Mouse (Mus musculus): ENCODE results near the gene Gtf2b. TPM values are rescaled to one million over a fixed set of nuclear protein-coding genes. Genes with fewer than 3 reads are reported as not detected.

The Gtf2b gene
- total RNA-seq, 2 experiments from 2014 or later, result 40.6 to 41.5 TPM

DNA sequence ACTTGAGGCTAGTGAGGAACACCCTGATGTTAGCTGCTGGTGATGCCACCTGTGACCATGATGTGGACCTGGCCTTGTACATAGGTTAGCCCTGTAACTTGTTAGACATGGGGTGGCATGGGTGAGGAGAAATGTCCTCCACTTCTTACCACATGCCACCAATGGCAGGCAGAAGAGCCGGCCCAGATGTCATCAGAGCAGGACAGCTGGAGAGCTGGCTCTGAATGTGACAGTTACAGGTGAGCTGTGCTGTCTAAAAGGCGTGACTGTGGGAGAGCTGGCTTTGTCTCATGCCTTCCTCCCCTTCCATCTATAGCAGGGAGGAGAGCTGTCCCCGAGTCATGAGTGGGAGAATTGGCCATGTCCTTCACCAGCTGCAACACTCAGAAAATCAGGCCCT, 30.7 kb downstream of the Gtf2b start:
- DNase-seq (ENCODE audit: low spot score in 2 of 2), result no peak

DNA sequence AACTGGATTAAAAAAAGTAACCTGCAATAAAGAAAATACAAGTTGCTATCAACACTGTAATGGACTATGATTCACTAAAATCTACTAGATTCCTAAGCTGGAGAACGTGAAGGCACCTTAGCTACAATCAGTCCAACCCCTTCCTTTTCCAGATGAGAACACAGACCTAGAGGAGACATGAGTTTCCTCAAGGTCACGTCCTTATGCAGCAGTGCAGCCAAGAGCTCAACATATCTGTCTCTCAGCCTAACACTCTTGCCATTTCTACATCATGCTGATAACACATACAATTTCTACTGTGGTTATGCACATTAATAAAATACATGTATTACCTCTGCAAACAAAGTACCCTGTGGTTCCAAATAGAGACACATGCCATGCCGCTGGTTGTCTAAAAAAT, 46.7 kb downstream of the Gtf2b start:
- no peak for DNase-seq (ENCODE audit: low spot score in 2 of 2)

DNA sequence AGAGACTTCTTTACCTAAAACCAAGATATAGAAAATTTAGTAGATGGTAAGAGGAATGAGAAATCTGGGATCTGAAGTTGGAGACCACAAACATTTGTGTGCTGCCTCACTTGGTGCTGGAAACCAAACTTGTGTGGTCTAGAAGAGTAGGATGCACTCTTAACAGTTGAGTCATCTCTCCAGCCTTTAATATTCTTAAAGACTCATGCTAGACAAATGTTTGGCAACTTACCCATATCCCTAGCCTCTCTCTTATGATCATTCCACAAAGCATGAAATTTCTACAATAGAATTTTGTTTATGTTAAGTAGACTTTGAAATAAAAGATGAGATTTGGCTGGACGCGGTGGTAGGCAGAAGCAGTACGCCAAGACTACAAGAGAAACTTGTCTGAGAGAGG, 52.7 kb downstream of the Gtf2b start:
- DNase-seq (ENCODE audit: low spot score in 2 of 2), result no peak

DNA sequence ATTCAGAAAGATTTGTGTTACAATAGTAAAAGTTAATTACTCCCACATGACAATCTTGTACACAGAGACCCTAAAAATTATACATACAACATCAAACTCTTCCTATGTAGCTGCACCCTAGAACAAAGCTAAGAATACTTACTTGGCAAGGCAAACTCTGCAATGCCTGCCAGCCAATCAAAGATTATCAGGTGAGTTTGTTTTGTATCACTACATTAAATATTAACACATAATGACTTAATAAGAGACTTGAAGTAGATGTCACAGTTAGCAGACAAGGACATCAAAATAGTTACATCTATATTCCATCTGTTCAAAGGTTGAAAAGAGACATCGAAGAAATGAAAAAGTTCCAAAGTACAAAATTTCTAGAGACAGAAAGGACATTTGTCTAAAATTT, 58.8 kb downstream of the Gtf2b start:
- DNase-seq (ENCODE audit: low spot score in 2 of 2), result no peak

DNA sequence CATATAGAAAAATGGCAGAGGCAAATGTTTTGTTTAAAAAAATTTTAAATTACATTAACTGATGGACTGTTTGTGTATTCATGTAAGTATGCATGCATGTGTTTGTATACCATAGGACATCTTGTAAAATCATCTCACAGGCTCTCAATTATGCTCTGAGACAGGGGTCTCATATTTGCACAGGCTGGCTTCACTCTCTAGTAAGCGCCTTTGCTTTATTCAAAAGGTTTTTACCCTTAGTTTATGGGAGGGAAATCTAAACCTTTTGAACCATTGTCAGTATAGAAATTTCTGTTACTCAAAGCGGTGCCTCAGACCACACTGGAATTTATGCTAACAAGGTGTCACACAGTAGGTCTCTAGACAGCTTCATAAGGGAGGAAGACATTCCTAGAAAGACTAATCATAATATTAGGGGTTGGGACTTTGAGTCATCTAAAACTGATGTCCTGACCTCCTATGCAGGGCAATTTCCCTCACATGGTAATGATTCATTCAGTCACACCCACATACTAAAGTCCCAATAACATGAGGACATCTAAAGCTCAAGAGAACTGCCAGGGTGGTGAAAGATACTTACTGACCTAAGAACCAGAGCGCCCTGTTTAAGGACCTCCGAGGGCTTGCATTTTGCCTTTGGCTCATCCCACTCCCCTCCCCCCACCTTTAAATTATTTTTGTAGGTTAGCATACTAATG, 61.8 kb downstream of the Gtf2b start:
- no peak for DNase-seq (ENCODE audit: low spot score in 2 of 2)

DNA sequence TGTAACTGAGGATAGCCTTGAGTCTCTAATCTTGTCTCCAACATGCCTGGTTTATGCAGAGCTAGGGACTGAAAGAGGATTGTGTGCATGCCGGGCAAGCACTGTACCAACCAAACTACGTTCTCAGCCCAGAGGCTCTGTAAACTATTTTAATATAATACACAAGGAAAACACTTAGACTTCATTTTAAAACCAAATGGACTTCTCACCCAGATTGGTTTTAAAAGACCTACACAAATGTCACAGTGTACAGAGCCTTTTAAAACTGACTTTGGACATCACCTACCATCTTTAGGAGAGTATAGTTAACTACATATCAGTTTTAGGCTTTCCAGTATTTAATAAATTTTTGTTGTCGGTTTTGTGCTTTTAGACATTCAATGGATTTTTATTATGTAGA, 68.1 kb downstream of the Gtf2b start:
- no peak for DNase-seq (ENCODE audit: low spot score in 2 of 2)

Other genes starting within 250 kb of the Gtf2b start
- 1 to 10 TPM; 2.7 to 2.8 TPM for gene Gbp7, start 234.7 kb upstream of the Gtf2b start, total RNA-seq (2021)
- 1 to 10 TPM; 3.0 to 3.9 TPM for gene Gbp3, start 205.0 kb upstream of the Gtf2b start, total RNA-seq (2021)
- not detected for gene Gbp2b, start 170.2 kb upstream of the Gtf2b start, total RNA-seq (2021)
- gene Gbp2, start 144.4 kb upstream of the Gtf2b start, total RNA-seq (2021), result 1 to 10 TPM in 1 of 2 experiments, under 1 TPM in 1; 0.79 to 1.8 TPM
- 1 to 10 TPM; 4.8 to 7.3 TPM for gene Kyat3, start 64.0 kb upstream of the Gtf2b start, total RNA-seq (2021)
- 10 to 100 TPM; 29.0 to 29.2 TPM for gene Pkn2, start 117.0 kb downstream of the Gtf2b start, total RNA-seq (2021)